Mouse (Mus musculus): Measurements from ENCODE around the gene Fam84b. TPM values are rescaled to one million over a fixed set of nuclear protein-coding genes. Genes with fewer than 3 reads are reported as not detected.
A peak's percentile ranks its signal among the peaks of the same experiment; 100 is the strongest.

The Fam84b gene
- polyA plus RNA-seq, 1 experiment from 2014 or later, result 13.6 TPM

GRCm38 (mm10) chr15:60837719-60838118 is 15.9 kb downstream of the Fam84b start:
- Histone ChIP-seq H3K36me3 (ENCODE audit: control insufficient read depth, insufficient read depth, low read length) (no peaks in the 10 kb centered on the region), H3K4me3 (ENCODE audit: low read depth, low read length) (no peak overlapping the region), H3K9ac (ENCODE audit: low read length) (no peak overlapping the region), H3K9me3 (ENCODE audit: control insufficient read depth, low read length) (no peaks in the 10 kb centered on the region), H3K4me1 (replicated peaks; ENCODE audit: control insufficient read depth, insufficient read depth) (no peaks in the 10 kb centered on the region), H3K27me3 (ENCODE audit: control insufficient read depth, insufficient read depth, low read length) (no peaks in the 10 kb centered on the region), H3K4me2 (replicated peaks; ENCODE audit: low read depth) (no peak overlapping the region), H3K27ac (replicated peaks) (no peak overlapping the region)
- no peak for ATAC-seq (ENCODE audit: low FRiP score, low TSS enrichment)
- no peak for TF ChIP-seq CTCF (IDR thresholded peaks at IDR 0.05; ENCODE audit: low read depth)
- no peak for TF ChIP-seq EP300 (optimal IDR thresholded peaks at IDR 0.05)
- whole genome bisulfite sequencing, result 92% methylated on average over 9 of the region's 9 CpGs
- no peak for DNase-seq (ENCODE audit: low spot score)

- WGBS, result 68% methylated on average over 4 of the region's 4 CpGs
- Histone ChIP-seq H3K36me3 (ENCODE audit: control insufficient read depth, insufficient read depth, low read length) (no peaks in the 10 kb centered on the region), H3K9ac (ENCODE audit: low read length) (no peak overlapping the region), H3K4me3 (ENCODE audit: low read depth, low read length) (no peak overlapping the region), H3K4me1 (replicated peaks; ENCODE audit: control insufficient read depth, insufficient read depth) (no peaks in the 10 kb centered on the region), H3K27me3 (ENCODE audit: control insufficient read depth, insufficient read depth, low read length) (no peaks in the 10 kb centered on the region), H3K9me3 (ENCODE audit: control insufficient read depth, low read length) (no peaks in the 10 kb centered on the region), H3K27ac (replicated peaks) (no peak overlapping the region), H3K4me2 (replicated peaks; ENCODE audit: low read depth) (no peak overlapping the region)
- DNase-seq (ENCODE audit: low spot score) (no peak), ATAC-seq (ENCODE audit: low FRiP score, low TSS enrichment) (no peak)
- TF ChIP-seq EP300 (optimal IDR thresholded peaks at IDR 0.05) (no peak), CTCF (IDR thresholded peaks at IDR 0.05; ENCODE audit: low read depth) (no peak)
Observed at GRCm38 (mm10) chr15:60836321-60836720, 17.3 kb downstream of the Fam84b start.

GRCm38 (mm10) chr15:60834598-60835571 is 18.7 kb downstream of the Fam84b start:
- Histone ChIP-seq H3K27me3 (ENCODE audit: control insufficient read depth, insufficient read depth, low read length) (no peaks in the 10 kb centered on the region), H3K9me3 (ENCODE audit: control insufficient read depth, low read length) (no peaks in the 10 kb centered on the region), H3K9ac (ENCODE audit: low read length) (no peak overlapping the region), H3K4me2 (replicated peaks; ENCODE audit: low read depth) (no peak overlapping the region), H3K27ac (replicated peaks) (no peak overlapping the region), H3K4me1 (replicated peaks; ENCODE audit: control insufficient read depth, insufficient read depth) (no peaks in the 10 kb centered on the region), H3K4me3 (ENCODE audit: low read depth, low read length) (no peak overlapping the region), H3K36me3 (ENCODE audit: control insufficient read depth, insufficient read depth, low read length) (no peaks in the 10 kb centered on the region)
- 85% methylated on average over 5 of the region's 5 CpGs for WGBS
- ATAC-seq (ENCODE audit: low FRiP score, low TSS enrichment) (no peak), DNase-seq (ENCODE audit: low spot score) (no peak)
- TF ChIP-seq EP300 (optimal IDR thresholded peaks at IDR 0.05) (no peak), CTCF (IDR thresholded peaks at IDR 0.05; ENCODE audit: low read depth) (no peak)

- no peak for ATAC-seq (ENCODE audit: low FRiP score, low TSS enrichment)
- 33% methylated on average over 2 of the region's 2 CpGs for WGBS
- H3K4me2 ChIP-seq (replicated peaks; ENCODE audit: low read depth), result no peak overlapping the region
- no peaks in the 10 kb centered on the region for H3K9me3 ChIP-seq (ENCODE audit: control insufficient read depth, low read length)
- no peak overlapping the region for H3K9ac ChIP-seq (ENCODE audit: low read length)
- no peak for DNase-seq (ENCODE audit: low spot score)
- H3K27me3 ChIP-seq (ENCODE audit: control insufficient read depth, insufficient read depth, low read length), result no peaks in the 10 kb centered on the region
- no peak overlapping the region for H3K27ac ChIP-seq (replicated peaks)
- no peaks in the 10 kb centered on the region for H3K36me3 ChIP-seq (ENCODE audit: control insufficient read depth, insufficient read depth, low read length)
- no peak overlapping the region for H3K4me3 ChIP-seq (ENCODE audit: low read depth, low read length)
- TF ChIP-seq CTCF (IDR thresholded peaks at IDR 0.05; ENCODE audit: low read depth) (no peak), EP300 (optimal IDR thresholded peaks at IDR 0.05) (no peak)
- no peaks in the 10 kb centered on the region for H3K4me1 ChIP-seq (replicated peaks; ENCODE audit: control insufficient read depth, insufficient read depth)
Observed at GRCm38 (mm10) chr15:60833476-60834218, 19.9 kb downstream of the Fam84b start.

GRCm38 (mm10) chr15:60832586-60832985 is 21.0 kb downstream of the Fam84b start:
- Histone ChIP-seq H3K27ac (replicated peaks) (no peak overlapping the region), H3K9ac (ENCODE audit: low read length) (no peak overlapping the region), H3K4me2 (replicated peaks; ENCODE audit: low read depth) (no peak overlapping the region), H3K9me3 (ENCODE audit: control insufficient read depth, low read length) (no peaks in the 10 kb centered on the region), H3K27me3 (ENCODE audit: control insufficient read depth, insufficient read depth, low read length) (no peaks in the 10 kb centered on the region), H3K4me3 (ENCODE audit: low read depth, low read length) (no peak overlapping the region), H3K36me3 (ENCODE audit: control insufficient read depth, insufficient read depth, low read length) (no peaks in the 10 kb centered on the region), H3K4me1 (replicated peaks; ENCODE audit: control insufficient read depth, insufficient read depth) (no peaks in the 10 kb centered on the region)
- no peak for ATAC-seq (ENCODE audit: low FRiP score, low TSS enrichment)
- no peak for DNase-seq (ENCODE audit: low spot score)
- peak; percentile 58 for TF ChIP-seq CTCF (IDR thresholded peaks at IDR 0.05; ENCODE audit: low read depth)
- TF ChIP-seq EP300 (optimal IDR thresholded peaks at IDR 0.05), result no peak
